Mouse (Mus musculus): ENCODE data around the gene Batf.

- TF ChIP-seq CTCF (IDR thresholded peaks at IDR 0.05; ENCODE audit: low read depth) (no peak), EP300 (IDR thresholded peaks at IDR 0.05; ENCODE audit: low read depth) (no peak)
These were observed 41.7 kb downstream of the Batf start for GRCm38 (mm10) chr12:85728181-85728580.

All from liver, embryonic 14.5 days (tissue).